Mouse (Mus musculus): ENCODE data around the gene Pi4kb.
A peak's percentile ranks its signal among the peaks of the same experiment; 100 is the strongest.
"Not testable (repeated sequence)": the region's sequence is repeated elsewhere in the genome, so short reads cannot be mapped to it uniquely, and the experiment has no call there.

The Pi4kb gene

GRCm38 (mm10) chr3:94974528-94975422, at the start of gene Pi4kb:
Gene Pi4kb (plus strand): TSS chr3:94974731.
- peak; percentile 94 for DNase-seq (ENCODE audit: low read depth, low spot score)

GRCm38 (mm10) chr3:94926301-94926736, 48.2 kb upstream of the Pi4kb start:
- DNase-seq (ENCODE audit: low read depth, low spot score) = not testable (repeated sequence)

DNA sequence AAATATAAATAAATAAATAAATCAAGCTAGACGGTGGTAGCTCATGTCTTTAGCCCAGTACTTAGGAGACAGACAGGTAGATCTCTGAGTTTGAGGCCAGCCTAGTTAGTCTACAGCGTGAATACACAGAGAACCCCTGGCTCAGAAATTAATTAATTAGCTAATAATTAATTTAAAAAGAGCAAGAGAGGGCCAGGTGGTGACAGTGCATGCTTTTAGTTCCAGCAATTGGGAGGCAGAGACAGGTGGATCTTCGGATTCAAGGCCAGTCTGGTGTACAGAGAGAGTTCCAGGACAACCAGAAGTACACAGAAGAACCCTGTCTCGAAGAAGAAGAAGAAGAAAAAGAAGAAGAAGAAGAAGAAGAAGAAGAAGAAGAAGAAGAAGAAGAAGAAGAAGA, 45.6 kb upstream of the Pi4kb start:
- not testable (repeated sequence) for DNase-seq (ENCODE audit: low read depth, low spot score)

DNA sequence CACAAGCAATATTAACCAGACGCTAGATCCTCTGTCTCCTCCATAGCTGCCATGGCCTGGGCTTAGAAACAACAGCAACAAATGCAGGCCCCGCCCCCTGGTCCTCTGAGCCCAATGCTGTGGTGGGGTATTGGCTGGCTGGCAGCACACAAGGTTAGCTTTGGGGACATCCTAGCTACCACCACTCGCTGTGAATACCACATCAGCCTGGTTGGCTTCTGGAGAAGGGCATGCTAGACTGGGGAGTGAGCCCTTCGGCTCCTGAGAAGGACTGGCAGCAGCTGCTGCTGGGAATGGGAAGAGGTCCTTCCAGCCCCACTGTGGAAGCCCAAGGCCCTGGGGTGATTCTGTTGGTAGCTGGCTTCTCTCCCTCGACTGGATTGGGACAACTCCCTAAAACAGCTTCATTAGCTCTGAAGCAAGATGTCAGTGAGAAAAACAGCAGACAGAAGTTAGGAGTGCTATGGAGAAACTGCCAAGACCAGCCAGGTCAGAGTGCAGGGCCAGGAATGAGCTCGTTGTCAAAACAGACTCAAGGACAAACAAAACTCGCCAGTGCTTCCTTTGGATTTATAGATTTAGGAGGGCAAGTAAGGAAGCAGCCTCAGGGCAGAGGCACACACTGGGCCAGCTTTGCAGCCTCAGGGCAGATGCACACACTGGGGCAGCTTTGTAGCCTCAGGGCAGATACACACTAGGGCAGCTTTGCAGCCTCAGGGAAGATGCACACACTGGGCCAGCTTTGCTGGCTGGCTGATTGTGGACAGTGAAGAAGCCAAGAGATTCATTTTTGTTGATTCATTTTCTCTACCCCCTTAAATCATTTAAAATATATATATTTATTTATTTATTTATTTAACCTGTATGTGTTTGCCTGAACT, 43.9 kb upstream of the Pi4kb start:
- DNase-seq (ENCODE audit: low read depth, low spot score) = not testable (repeated sequence)

- DNase-seq (ENCODE audit: low read depth, low spot score) = not testable (repeated sequence)
Observed at GRCm38 (mm10) chr3:94931427-94932082, 43.0 kb upstream of the Pi4kb start.

DNA sequence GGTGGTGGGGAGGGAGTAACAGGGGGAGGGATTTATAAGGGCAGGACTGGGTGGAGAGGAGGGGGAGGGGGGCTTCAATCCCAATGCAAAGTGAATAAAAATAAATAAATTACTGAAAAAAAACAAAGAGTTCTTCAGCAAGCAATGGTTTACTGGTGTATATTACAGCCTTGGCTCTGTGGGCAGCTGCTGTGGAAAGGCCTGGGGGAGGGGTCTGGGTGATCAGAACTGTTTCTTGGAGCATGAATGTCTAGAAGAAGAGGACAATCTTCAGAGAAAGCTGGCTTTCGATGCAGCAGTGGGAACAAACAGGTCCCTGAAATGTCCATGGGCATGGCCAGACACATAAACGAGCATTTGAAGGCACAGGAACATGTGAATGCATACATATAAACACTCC, 42.3 kb upstream of the Pi4kb start:
- not testable (repeated sequence) for DNase-seq (ENCODE audit: low read depth, low spot score)

DNA sequence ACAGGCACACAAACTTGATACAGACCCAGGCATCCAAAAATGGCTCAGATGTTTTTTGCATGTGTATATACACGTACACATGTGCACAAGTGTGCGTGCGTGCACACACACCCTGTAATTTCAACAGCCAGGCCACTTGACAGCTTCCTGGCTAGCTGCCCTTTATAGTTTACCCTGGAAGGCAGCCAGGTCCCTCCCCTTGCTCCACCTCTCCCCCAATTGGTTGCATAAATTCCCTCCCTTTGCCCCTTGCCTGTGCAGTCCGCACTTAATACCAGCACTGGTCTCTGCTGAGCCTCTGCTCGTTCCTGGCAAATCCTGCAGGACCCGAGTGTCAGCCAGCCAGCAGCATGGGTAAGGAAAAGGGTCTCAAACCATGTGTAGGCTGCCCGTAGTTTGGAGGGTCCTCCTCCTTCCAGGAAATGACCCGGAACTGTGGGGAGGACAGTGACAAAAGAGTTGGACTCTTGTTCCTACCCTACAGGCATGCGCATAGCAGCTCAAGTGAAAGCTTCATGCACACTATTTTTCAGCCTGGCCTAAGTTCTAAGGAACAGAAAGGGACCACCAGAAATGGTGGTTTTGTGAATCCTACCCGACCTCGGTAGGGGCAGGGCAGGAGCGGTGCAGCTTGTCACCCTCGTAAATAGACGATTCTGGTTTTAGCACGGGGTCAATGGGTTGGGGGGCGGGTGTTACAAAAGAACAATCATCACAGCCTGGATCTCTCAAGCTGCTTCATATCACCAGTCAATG, 41.5 kb upstream of the Pi4kb start, which contains the start of gene Selenbp1:
Selenbp1 (plus strand) TSS at position 248 of the 756 bp plus-strand sequence.
- DNase-seq (ENCODE audit: low read depth, low spot score) = no peak

DNA sequence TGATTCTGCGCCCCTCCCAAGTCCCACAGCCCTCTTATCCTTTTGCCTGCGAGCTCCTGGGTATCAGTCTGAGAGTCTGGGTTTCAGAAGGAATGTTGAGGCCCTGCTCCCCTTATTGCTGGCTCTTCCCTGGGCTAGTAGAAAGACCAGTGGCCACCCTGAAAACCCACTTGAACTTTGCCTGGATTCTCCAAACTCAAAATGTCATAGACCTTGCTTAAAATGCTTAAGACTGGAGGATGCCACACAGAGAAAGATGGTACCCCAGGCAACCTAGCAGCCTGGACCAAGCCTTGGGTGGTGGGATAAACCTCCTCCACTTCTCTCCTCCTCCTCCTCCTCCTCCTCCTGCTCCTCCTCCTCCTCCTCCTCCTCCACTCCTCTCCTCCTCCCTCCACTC, 40.9 kb upstream of the Pi4kb start:
- not testable (repeated sequence) for DNase-seq (ENCODE audit: low read depth, low spot score)

DNA sequence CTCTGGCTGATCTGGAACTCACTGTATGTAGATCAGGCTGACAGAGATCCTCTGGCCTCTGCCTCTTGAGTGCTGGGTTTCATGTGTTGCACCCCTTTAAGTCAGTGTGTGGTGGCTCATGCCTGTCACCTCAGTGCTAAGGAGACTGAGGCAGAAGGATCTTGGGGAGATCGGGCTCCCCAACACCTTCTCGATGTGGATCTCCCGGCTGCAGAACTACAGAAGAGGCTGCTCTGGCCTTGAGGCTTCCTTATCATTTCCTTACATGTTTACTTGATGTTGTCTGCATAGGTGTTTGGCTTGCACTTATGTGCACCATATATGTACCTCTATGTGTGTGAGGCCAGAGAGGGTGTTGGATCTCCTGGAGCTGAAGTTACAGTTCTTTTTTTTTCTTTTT, 40.0 kb upstream of the Pi4kb start:
- DNase-seq (ENCODE audit: low read depth, low spot score) = not testable (repeated sequence)

GRCm38 (mm10) chr3:94935332-94935731, 39.2 kb upstream of the Pi4kb start:
- DNase-seq (ENCODE audit: low read depth, low spot score) = not testable (repeated sequence)

DNA sequence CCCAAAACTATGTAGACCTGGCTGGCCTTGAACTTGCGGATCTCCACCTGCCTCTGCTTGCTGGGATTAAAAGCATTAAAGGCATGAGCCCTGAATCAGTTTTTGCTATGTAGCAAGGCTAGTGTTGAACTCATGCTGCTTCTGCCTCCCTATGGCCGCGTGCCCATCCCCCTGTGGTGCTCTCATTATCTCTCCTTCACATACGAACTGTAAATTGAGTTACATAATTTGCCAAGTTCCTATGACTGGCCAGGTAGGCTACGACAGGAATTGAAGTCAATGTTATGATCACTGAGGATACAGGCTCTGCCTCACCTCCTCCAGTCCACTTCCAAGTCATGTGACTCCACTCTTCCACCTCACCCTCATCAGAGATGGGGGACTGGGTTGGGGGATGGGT, 38.4 kb upstream of the Pi4kb start:
- DNase-seq (ENCODE audit: low read depth, low spot score) = not testable (repeated sequence)

DNA sequence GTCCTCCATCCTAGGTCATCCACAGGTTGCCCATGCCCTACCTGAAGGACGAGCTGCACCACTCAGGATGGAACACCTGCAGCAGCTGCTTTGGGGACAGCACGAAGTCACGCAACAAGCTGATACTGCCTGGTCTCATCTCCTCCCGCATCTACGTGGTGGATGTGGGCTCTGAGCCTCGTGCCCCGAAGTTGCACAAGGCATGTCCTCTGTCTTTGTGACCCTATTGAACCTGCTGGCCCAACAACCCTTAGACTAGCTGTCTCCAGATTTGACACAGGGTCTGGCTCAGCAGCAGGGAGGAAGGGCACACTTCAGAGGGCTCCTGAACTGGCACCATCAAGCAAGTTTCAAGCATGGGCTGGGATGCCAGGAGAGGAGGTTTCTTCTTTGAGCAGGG, 37.3 kb upstream of the Pi4kb start:
- DNase-seq (ENCODE audit: low read depth, low spot score) = not testable (repeated sequence)

DNA sequence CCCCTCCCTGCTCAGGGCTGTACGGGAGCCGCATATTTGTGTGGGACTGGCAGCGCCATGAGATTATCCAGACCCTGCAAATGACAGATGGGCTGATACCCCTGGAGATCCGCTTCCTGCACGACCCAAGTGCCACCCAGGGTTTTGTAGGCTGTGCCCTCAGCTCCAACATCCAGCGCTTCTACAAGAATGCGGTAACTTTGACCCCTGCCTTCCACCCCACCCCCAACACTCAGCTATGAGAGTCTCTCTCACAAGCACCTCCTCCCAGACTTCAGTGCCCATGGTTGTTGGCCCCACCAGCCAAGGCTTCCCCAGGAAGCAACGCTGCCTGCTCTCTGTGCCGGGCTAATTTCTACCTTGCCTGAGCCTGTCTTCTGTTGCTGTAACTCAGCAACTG, 34.5 kb upstream of the Pi4kb start:
- not testable (repeated sequence) for DNase-seq (ENCODE audit: low read depth, low spot score)

DNA sequence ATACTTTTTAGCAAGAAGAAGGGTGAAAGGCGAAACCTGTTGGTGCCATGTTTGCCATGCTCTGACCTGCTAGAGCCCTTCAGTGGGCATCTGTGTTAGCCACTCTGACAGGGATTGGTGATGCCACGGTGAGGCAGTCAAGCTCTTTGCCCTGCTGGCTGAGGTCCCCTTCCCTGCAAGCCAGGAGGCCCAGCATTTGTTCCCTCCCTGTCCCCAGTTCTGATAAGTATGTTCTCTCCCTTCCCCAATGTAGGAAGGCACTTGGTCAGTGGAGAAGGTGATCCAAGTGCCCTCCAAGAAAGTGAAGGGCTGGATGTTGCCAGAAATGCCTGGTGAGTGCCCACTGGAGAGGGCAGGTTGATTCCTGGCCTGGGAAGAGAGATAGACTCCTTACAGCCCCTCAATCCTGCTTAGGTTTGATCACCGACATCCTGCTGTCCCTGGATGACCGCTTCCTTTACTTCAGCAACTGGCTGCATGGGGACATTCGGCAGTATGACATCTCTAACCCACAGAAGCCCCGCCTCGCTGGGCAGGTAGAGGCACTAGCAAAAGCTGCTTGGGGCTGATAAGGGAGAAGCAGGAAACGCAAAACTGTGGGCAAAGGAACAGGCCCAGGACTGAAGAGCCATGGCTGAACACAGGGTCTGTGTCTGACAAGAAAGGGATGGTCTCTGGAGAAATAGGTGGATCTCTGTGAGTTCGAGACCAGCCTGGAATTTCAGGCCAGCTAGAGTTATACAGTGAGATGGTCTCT, 32.1 kb upstream of the Pi4kb start:
- not testable (repeated sequence) for DNase-seq (ENCODE audit: low read depth, low spot score)

DNA sequence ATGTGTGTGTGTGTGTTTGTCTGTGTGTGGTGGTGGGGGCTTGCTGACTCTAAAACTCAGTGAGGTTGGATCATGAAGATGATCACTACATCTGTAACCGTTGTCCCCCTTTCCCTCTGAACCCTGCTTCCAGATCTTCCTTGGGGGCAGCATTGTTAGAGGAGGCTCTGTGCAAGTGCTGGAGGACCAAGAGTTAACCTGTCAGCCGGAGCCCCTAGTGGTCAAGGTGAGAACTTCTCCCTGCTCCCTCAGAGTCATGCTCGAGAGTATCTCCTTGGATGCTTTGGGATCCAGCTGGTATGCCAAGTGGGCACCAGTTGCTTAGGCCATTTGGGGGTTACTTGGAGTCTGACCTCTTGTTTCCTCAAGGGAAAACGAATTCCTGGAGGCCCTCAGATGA, 30.8 kb upstream of the Pi4kb start:
- DNase-seq (ENCODE audit: low read depth, low spot score) = not testable (repeated sequence)

DNA sequence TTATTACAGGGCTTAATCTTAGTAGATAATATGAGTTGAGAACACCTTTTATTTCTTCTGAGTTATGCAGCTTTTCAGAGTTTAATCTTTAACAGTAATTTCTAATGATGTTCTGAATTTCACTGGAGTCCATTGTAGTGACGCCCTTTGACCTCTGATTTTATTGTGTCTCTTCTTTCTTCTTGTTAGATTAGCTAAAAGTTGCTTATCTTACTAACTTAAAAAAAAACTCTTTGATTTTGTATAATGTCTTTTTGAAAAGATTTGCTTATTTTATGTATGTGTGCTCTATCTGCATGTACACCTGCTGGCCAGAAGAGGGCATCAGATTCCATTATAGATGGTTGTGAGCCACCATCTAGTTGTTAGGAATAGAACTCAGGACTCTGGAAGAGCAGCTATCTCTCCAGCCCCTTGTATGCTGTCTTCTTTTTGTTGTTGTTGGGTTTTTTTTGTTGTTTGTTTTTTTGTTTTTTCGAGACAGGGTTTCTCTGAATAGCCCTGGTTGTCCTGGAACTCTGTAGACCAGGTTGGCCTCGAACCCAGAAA, 26.4 kb upstream of the Pi4kb start:
- DNase-seq (ENCODE audit: low read depth, low spot score) = no peak

DNA sequence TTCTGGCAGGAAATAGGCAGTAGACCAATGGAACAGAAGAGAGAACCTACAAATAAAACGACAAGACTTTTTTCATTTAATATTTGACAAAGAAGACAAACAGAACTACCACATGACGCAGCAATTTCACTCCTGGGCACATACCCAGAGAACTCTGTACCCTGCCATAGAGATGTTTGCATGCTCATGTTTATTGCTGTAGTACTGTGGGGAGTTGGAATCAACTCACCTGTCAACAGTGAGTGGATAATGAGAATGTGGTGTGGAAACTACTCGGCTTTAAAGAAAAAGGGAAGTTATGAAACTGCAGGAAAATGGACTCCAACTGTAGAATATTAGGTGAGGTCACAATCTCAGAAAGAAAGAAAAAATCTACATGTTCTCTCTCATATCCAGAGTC, 24.9 kb upstream of the Pi4kb start:
- DNase-seq (ENCODE audit: low read depth, low spot score) = no peak

GRCm38 (mm10) chr3:94952806-94953205, 21.7 kb upstream of the Pi4kb start:
- no peak for DNase-seq (ENCODE audit: low read depth, low spot score)

GRCm38 (mm10) chr3:94953384-94953763, 21.2 kb upstream of the Pi4kb start:
- no peak for DNase-seq (ENCODE audit: low read depth, low spot score)

Data from retina, adult 2 months (tissue).